Mouse (Mus musculus) embryonic facial prominence, embryonic 13.5 days (tissue): ENCODE measurements at regions not wholly inside any gene's neighbourhood (a gene's known extent, or its start where the extent isn't known, plus 50 kb on each side); places are given as distances from the start of the nearest gene placed in this dataset.

Experiments
- ATAC-seq: fragments of 200-750 bp; cut with Nextera tagmentation; 2 replicates; pipeline ENCODE4 v1.8.0; 2017; ENCODE audit warnings: low read depth; ENCODE audit not compliant: insufficient number of reproducible peaks, insufficient read depth, low FRiP score, low TSS enrichment
- H3K27ac ChIP-seq: fragments of 300-500 bp; sonication (generic); 2 replicates; pipeline ENCODE4 v1.5.1; 2015; ENCODE audit warnings: moderate library complexity, mild to moderate bottlenecking, inconsistent platforms
- H3K27me3 ChIP-seq: fragments of 300-500 bp; sonication (generic); 2 replicates; pipeline ENCODE4 v1.6.1; 2015; ENCODE audit warnings: mild to moderate bottlenecking, inconsistent platforms
- H3K36me3 ChIP-seq: fragments of 300-500 bp; sonication (generic); 2 replicates; pipeline ENCODE4 v1.6.1; 2015; ENCODE audit warnings: mild to moderate bottlenecking, inconsistent platforms
- H3K4me1 ChIP-seq: fragments of 300-500 bp; sonication (generic); 2 replicates; pipeline ENCODE4 v1.6.1; 2015; ENCODE audit warnings: inconsistent platforms
- H3K4me2 ChIP-seq: fragments of 300-500 bp; sonication (generic); 2 replicates; pipeline ENCODE4 v1.6.1; 2015; ENCODE audit warnings: moderate library complexity, mild to moderate bottlenecking, inconsistent platforms
- H3K4me3 ChIP-seq: fragments of 300-500 bp; sonication (generic); 2 replicates; pipeline ENCODE4 v1.5.1; 2015; ENCODE audit warnings: mild to moderate bottlenecking, inconsistent platforms
- H3K9ac ChIP-seq: fragments of 300-500 bp; sonication (generic); 2 replicates; pipeline ENCODE4 v1.6.1; 2015; ENCODE audit warnings: mild to moderate bottlenecking, inconsistent platforms
- H3K9me3 ChIP-seq: fragments of 300-500 bp; sonication (generic); 2 replicates; pipeline ENCODE4 v1.6.1; 2016; ENCODE audit warnings: inconsistent platforms
- WGBS: fragments of 180-500 bp; shearing (Covaris S2); methylation state at CpG from one replicate; pipeline ENCODE4 v1.1.7; 2015; ENCODE audit warnings: mixed read lengths; 5-methylcytosine and 5-hydroxymethylcytosine counted together

DNA sequence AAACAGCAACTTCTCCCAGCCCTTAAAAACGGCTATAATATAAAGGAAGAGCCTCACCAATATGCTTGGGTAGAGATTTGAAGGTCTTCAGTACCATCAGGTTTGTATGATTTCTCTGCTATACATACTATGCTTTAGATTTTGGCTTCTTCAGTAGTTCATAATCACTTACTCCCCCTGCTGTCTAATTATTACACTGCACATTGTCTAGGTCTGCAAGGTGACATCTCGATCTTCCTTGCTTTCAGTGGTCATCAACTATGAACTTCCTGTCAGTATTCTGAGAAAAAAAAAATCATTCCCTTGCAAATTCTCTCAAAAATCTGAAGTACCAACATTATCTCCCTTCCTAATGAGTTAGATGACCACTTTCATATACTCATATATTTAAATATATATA is 225.4 kb upstream of the Galnt5 start:
- Histone ChIP-seq H3K4me3 (no peak overlapping the region), H3K9me3 (no peaks in the 10 kb centered on the region)

DNA sequence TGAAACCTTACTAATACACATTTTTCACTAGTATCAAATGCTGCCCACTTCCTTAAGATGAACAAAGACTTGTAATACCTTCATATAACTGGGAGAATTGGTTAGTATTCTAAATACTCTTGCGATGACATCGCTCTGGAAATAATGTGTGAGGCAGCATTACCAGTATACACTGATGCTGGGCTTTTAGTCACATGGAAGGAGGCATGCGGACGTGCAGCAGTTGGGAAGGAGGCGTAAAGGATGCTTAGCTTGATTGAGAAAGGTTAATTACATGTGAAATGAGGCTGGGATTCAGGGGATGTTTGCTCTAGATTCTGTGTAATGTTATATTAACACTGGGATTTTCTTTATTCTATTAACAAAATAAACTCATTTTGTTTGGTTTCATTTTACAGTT is 221.5 kb upstream of the Galnt5 start:
- Histone ChIP-seq H3K27me3 (no peaks in the 10 kb centered on the region), H3K4me1 (no peaks in the 10 kb centered on the region), H3K4me3 (no peak overlapping the region), H3K4me2 (no peak overlapping the region), H3K9ac (no peak overlapping the region), H3K9me3 (no peaks in the 10 kb centered on the region), H3K36me3 (no peaks in the 10 kb centered on the region), H3K27ac (no peak overlapping the region)
- no peak for ATAC-seq
- 70% methylated on average over 5 of the region's 5 CpGs for WGBS

More for the DNA sequence above, 225.4 kb upstream of the Galnt5 start:
- WGBS = 70% methylated on average over 2 of the region's 2 CpGs
- H3K27me3 ChIP-seq = no peaks in the 10 kb centered on the region
- no peak overlapping the region for H3K27ac ChIP-seq
- no peak for ATAC-seq
- no peaks in the 10 kb centered on the region for H3K36me3 ChIP-seq
- H3K4me1 ChIP-seq = no peaks in the 10 kb centered on the region
- H3K9ac ChIP-seq = no peak overlapping the region
- H3K4me2 ChIP-seq = no peak overlapping the region

DNA sequence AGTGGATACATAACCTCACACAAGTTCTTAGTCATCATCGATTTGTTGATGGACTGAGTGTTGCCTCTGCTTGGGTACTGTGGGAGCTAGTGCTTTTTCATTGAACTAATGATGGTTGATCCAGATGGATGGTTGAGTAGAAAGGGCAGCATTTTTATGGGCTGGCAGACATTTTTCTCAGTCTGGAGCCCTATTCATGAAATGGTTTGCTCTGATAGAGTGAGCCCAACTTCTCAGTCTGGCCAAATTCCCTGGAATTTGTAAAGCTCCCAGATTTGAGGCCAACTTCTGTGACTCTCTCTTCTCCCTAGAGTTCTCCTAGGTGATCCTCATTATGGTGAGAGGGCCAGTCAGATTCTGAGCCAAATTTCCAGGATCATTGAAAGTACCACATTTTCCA is 216.8 kb upstream of the Galnt5 start:
- no peaks in the 10 kb centered on the region for H3K36me3 ChIP-seq
- 95% methylated on average over 1 of the region's 1 CpGs for WGBS

DNA sequence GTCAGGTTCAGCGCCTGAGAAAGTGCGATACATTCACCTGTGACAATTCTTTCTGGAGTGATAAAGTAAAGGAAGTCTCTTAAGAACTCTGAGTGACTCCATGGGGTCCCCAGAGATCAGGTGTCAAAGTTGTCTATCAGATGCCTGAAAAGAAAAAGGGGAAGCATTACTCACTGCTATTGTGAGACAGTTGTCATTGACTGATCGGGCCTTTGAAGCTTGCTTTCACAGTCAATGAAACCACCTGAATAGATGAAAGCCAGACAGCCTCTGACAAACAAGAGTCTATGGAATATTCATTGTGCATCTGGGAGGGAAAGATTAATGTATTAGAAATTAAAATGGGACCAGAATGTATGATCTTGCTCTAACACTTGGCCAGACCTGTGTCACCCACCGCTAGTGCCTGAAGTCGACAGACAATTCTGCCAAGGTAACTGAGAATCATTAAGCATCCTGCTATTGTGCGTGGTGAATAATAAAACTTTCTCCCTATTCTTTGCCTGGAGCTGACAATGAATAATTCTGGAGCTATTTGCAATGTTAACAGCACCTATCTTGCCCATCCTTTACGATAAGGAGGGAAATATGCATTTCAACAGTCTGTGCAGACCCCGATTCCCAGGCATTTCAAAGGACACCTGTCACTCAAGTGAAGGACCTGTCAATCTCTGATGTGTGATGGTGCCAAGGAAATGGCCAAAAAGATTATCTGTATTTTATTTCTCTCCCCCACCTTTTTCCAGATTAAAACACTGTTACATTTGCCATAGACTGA is 204.0 kb upstream of the Galnt5 start:
- no peaks in the 10 kb centered on the region for H3K36me3 ChIP-seq
- no peak overlapping the region for H3K27ac ChIP-seq
- no peak overlapping the region for H3K4me2 ChIP-seq
- H3K9ac ChIP-seq = no peak overlapping the region
- no peaks in the 10 kb centered on the region for H3K4me1 ChIP-seq
- H3K4me3 ChIP-seq = no peak overlapping the region
- H3K9me3 ChIP-seq = no peaks in the 10 kb centered on the region
- no peak for ATAC-seq
- H3K27me3 ChIP-seq = no peaks in the 10 kb centered on the region
- WGBS = 79% methylated on average over 8 of the region's 8 CpGs

More for the DNA sequence above, 216.8 kb upstream of the Galnt5 start:
- Histone ChIP-seq H3K4me2 (no peak overlapping the region), H3K4me3 (no peak overlapping the region), H3K4me1 (no peaks in the 10 kb centered on the region), H3K27ac (no peak overlapping the region), H3K9me3 (no peaks in the 10 kb centered on the region), H3K9ac (no peak overlapping the region), H3K27me3 (no peaks in the 10 kb centered on the region)
- ATAC-seq = no peak

DNA sequence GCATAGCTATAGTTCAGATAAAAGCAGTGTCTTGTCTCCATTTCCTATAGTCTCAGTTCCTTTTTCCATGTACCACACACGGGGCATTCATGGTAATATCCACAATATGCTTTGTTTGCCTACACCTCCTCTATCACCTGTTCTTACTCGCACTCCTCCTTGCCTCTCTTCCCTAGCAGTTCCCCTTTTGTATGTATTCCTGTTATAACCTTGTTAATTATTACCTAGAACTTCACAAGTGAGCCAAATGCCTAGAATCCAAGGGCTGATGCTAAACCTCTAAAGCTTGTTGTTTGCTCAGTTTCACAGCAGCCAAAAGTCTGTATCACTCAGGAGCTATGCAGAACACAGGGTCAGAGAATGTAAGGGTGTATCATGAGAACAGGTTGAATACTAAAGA is 198.4 kb upstream of the Galnt5 start:
- Histone ChIP-seq H3K4me1 (no peaks in the 10 kb centered on the region), H3K27ac (no peak overlapping the region), H3K36me3 (no peaks in the 10 kb centered on the region), H3K9me3 (no peaks in the 10 kb centered on the region), H3K9ac (no peak overlapping the region), H3K4me3 (no peak overlapping the region), H3K4me2 (no peak overlapping the region), H3K27me3 (no peaks in the 10 kb centered on the region)
- 77% methylated on average over 2 of the region's 2 CpGs for WGBS
- ATAC-seq = no peak

DNA sequence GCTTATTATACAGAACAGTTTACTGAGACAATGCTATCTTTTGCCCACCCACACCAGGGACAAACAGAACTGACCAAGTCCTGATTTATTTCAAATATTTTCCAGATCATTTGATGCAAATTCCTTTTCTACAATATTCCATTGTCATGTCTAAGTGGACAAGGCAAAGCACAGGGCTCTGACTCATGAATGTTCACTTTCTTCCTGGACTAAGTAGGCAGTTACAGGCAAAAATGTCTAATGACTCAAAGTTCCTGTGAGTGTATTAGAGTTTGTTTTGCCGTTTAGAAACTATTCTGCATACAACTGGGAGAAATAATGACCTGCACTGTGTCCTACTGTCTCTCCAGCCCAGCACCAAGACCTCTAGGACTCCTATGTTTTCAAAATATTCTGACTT is 189.8 kb upstream of the Galnt5 start:
- ATAC-seq = no peak
- no peaks in the 10 kb centered on the region for H3K36me3 ChIP-seq
- 56% methylated on average over 1 of the region's 1 CpGs for WGBS
- H3K9ac ChIP-seq = no peak overlapping the region
- no peak overlapping the region for H3K4me3 ChIP-seq
- H3K27me3 ChIP-seq = no peaks in the 10 kb centered on the region
- no peak overlapping the region for H3K4me2 ChIP-seq
- H3K27ac ChIP-seq = no peak overlapping the region
- no peaks in the 10 kb centered on the region for H3K4me1 ChIP-seq
- H3K9me3 ChIP-seq = no peaks in the 10 kb centered on the region

DNA sequence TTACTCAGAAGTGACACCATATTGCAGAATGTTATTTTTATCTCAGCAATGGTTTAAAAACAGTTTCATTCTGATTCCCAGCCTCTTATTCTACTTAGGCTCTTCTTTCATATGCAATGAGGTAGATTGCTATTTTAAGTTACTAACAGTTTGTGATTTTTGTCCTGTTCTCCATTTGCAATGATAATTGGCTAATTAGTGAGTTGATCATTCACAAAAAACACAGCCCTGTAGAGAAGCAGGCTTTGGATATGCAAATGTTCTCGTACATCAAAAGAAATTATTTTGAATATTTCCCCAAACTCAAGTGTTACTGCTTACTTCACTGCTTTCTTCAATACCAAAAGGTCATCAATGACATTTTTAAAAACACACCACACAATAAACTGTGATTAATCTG is 184.7 kb upstream of the Galnt5 start:
- Histone ChIP-seq H3K9me3 (no peaks in the 10 kb centered on the region), H3K27ac (no peak overlapping the region), H3K27me3 (no peaks in the 10 kb centered on the region), H3K4me3 (no peak overlapping the region), H3K9ac (no peak overlapping the region), H3K4me2 (no peak overlapping the region), H3K4me1 (no peaks in the 10 kb centered on the region), H3K36me3 (no peaks in the 10 kb centered on the region)
- WGBS = 86% methylated on average over 1 of the region's 1 CpGs
- ATAC-seq = no peak

DNA sequence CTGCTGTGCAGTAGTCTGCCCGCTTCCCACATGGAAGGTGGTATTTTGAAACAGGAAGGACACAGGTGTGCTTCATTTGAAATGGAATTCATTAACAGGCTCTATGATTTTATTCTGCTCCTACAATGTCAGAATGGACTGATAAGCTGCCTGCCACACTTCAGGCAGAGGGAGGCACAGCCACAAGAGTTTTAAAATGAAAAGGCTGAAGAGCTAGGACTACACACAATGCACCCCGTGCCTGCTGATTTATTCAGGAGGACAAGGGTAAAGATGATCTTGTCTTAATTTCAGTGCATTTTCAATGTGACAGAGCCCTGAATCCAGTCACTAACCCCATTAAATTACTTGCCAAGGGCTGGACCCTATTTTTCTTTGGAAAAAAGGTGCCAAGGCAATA is 177.3 kb upstream of the Galnt5 start:
- Histone ChIP-seq H3K27ac (no peak overlapping the region), H3K4me3 (no peak overlapping the region), H3K4me2 (no peak overlapping the region), H3K9ac (no peak overlapping the region), H3K27me3 (no peaks in the 10 kb centered on the region), H3K4me1 (no peaks in the 10 kb centered on the region), H3K36me3 (no peaks in the 10 kb centered on the region), H3K9me3 (no peaks in the 10 kb centered on the region)
- WGBS = 59% methylated on average over 2 of the region's 2 CpGs
- no peak for ATAC-seq

DNA sequence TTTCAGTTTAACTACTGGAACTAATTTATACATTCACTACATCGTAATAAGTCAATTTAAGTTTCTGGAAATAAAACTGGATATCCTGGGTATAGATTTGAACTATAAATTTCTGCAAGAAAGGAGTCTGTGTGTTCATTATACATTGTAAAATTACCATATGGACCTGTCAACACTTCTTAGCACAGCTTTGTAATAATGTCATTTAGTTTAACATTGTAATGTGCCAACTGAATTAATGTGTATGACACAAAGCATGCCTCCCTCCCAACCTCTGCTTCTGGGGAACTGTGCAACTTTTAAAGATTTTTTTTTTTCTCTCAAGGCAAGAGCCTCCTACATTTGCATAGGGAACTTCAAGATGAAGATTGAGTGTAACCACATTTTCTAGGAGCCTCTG is 176.8 kb upstream of the Galnt5 start:
- ATAC-seq = no peak
- Histone ChIP-seq H3K27me3 (no peaks in the 10 kb centered on the region), H3K4me3 (no peak overlapping the region), H3K9me3 (no peaks in the 10 kb centered on the region), H3K9ac (no peak overlapping the region), H3K4me1 (no peaks in the 10 kb centered on the region), H3K27ac (no peak overlapping the region), H3K36me3 (no peaks in the 10 kb centered on the region), H3K4me2 (no peak overlapping the region)
- 69% methylated on average over 1 of the region's 1 CpGs for WGBS

DNA sequence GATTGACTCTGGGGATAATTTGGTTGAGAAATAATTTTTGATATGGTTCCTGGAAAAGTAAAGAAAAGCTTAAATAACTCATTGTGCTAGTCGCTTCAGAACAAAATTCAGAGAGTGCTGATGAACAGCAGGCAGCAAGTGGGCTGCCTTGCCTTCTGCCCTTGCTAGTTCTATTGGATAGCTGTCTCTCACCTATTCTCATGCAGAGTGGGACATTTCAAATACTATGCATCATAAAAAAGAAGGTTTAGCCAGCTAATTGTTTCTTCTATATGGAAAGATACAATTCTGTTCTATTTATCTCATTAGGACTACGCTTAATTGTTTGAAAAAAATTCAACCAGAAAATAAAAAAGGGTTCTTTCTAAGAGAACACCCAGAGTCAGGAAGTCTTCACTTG is 169.4 kb upstream of the Galnt5 start:
- Histone ChIP-seq H3K27ac (no peak overlapping the region), H3K4me3 (no peak overlapping the region), H3K9ac (no peak overlapping the region), H3K27me3 (no peaks in the 10 kb centered on the region), H3K36me3 (no peaks in the 10 kb centered on the region), H3K9me3 (no peaks in the 10 kb centered on the region), H3K4me1 (no peaks in the 10 kb centered on the region), H3K4me2 (no peak overlapping the region)
- 82% methylated on average over 2 of the region's 2 CpGs for WGBS
- ATAC-seq = no peak

DNA sequence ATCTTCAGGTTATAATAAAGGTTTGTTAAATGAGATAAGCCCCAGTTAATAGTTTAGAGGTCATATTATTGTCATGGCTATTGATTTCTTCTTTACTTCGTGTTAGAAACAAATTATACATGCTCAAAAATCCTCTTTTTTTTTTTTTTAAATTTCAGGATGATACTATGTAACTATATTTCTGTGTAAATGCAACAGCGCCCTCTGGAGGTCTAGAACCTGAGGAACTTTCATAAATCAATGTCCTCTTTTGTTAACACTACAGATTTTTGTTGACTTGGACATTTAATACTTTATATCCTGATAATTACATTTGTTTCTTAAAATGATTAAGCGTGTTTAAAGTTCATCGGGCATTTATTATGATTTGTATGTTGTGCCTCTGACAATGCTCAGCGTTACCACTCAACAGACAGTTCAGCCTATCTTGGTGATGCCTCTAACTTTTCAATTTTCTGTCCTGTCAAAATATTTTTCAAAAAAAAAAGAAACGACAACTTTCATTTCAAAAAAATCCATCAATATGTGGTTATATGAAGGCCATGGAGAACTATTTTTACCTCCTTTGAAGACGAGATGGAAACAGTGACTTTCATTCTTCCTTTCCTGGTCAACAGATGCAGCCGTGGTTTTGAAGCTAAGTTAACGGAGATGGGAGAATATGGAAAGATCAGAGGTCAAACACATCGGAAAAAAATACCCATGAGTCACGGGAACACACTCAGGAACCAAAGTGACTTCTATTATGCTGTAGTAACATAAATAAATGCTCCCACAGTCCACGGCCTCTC is 164.9 kb upstream of the Galnt5 start:
- Histone ChIP-seq H3K9ac (no peak overlapping the region), H3K27ac (no peak overlapping the region), H3K36me3 (no peaks in the 10 kb centered on the region), H3K4me1 (no peaks in the 10 kb centered on the region), H3K9me3 (no peaks in the 10 kb centered on the region), H3K4me3 (no peak overlapping the region), H3K27me3 (no peaks in the 10 kb centered on the region), H3K4me2 (no peak overlapping the region)
- ATAC-seq = no peak
- 46% methylated on average over 12 of the region's 12 CpGs for WGBS

DNA sequence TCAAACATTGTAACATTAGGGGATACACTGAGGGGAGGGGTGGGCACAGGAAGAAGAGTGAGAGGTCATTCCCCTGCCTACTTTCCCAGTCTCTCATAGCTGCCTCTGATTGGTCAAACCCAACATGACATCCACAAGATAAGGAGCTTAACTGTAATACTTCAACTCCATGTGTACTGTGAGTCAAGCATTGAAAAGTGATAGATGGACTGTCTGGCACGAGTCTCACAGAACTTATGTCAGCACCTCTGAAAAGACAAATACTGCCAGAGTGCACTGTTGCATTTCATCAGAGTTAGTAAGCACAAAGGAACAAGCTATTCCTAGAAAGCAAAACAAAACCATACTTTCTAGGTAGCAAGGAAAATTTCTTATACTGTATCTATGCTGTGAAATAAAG is 152.5 kb upstream of the Galnt5 start:
- Histone ChIP-seq H3K4me3 (no peak overlapping the region), H3K36me3 (no peaks in the 10 kb centered on the region), H3K4me1 (peaks cover 16% of the 10 kb centered on the region), H3K9ac (no peak overlapping the region), H3K4me2 (no peak overlapping the region), H3K27me3 (no peaks in the 10 kb centered on the region), H3K27ac (no peak overlapping the region), H3K9me3 (no peaks in the 10 kb centered on the region)
- ATAC-seq = no peak
- 56% methylated on average over 1 of the region's 1 CpGs for WGBS
